Mouse (Mus musculus) MEL (cell line): ENCODE data around the gene Itpripl2. TPM values are rescaled to one million over a fixed set of nuclear protein-coding genes. Genes with fewer than 3 reads are reported as not detected.

Experiments
- DNase-seq: peaks from one replicate; pipeline ENCODE4 v3.0.0; 2011; ENCODE audit warnings: low read depth, low spot score
- H3K27ac ChIP-seq: 2 replicates; pipeline ENCODE4 v1.5.1; 2012; ENCODE audit warnings: low read depth, mild to moderate bottlenecking, control low read depth, low read length, moderate library complexity; ENCODE audit not compliant: control insufficient read depth
- H3K27me3 ChIP-seq, 2 experiments: fragments of 150-350 bp in 1 of 2; sonication (generic) in 1 of 2; 2 replicates each; pipeline ENCODE4 v1.6.1; 2012; ENCODE audit warnings: low read length in 2 of 2, mild to moderate bottlenecking in 2 of 2, improper control_type of control experiment in 1 of 2, moderate library complexity in 1 of 2; ENCODE audit not compliant: insufficient read depth in 2 of 2, control insufficient read depth in 1 of 2
- H3K36me3 ChIP-seq, 2 experiments: 2 replicates each; pipeline ENCODE4 v1.6.1; 2012 to 2014; ENCODE audit warnings: low read length in 2 of 2, improper control_type of control experiment in 1 of 2, inconsistent platforms in 1 of 2, mild to moderate bottlenecking in 1 of 2; ENCODE audit not compliant: insufficient read depth in 2 of 2, control insufficient read depth in 1 of 2
- H3K4me1 ChIP-seq, 2 experiments: fragments of 150-350 bp in 1 of 2; sonication (generic) in 1 of 2; 2 replicates each; pipeline ENCODE4 v1.6.1; 2012; ENCODE audit warnings: low read length in 2 of 2, improper control_type of control experiment in 1 of 2, mild to moderate bottlenecking in 1 of 2; ENCODE audit not compliant: insufficient read depth in 2 of 2, control insufficient read depth in 1 of 2
- H3K4me3 ChIP-seq, 2 experiments: fragments of 150-350 bp in 1 of 2; sonication (generic) in 1 of 2; 2 replicates each; pipeline ENCODE4 v1.5.1; 2012; ENCODE audit warnings: low read depth in 2 of 2, low read length in 2 of 2, mild to moderate bottlenecking in 2 of 2, moderate library complexity in 2 of 2, control low read depth in 1 of 2, improper control_type of control experiment in 1 of 2; ENCODE audit not compliant: control insufficient read depth in 1 of 2, insufficient read depth in 1 of 2
- H3K79me2 ChIP-seq: 2 replicates; pipeline ENCODE4 v1.6.1; 2012; ENCODE audit warnings: mild to moderate bottlenecking, low read length, moderate library complexity; ENCODE audit not compliant: control insufficient read depth, poor library complexity, insufficient read depth
- H3K9ac ChIP-seq: 2 replicates; pipeline ENCODE4 v1.6.1; 2012; ENCODE audit warnings: low read depth, mild to moderate bottlenecking, control low read depth, low read length, moderate library complexity; ENCODE audit not compliant: control insufficient read depth, poor library complexity, severe bottlenecking
- H3K9me3 ChIP-seq: fragments of 150-350 bp; sonication (generic); replicated peaks from 2 replicates; pipeline ENCODE4 v1.6.1; 2012; ENCODE audit warnings: mild to moderate bottlenecking, low read length, improper control_type of control experiment, moderate library complexity; ENCODE audit not compliant: insufficient read depth
- BHLHE40 ChIP-seq: IDR thresholded peaks from 2 replicates; pipeline ENCODE4 v1.6.1; 2012; ENCODE audit warnings: low read depth, mild to moderate bottlenecking, inconsistent platforms, low read length, improper control_type of control experiment, borderline replicate concordance
- CHD1 ChIP-seq: IDR thresholded peaks from 2 replicates; pipeline ENCODE4 v1.6.1; 2012; ENCODE audit warnings: low read depth, mild to moderate bottlenecking, inconsistent platforms, low read length, improper control_type of control experiment
- CHD2 ChIP-seq: IDR thresholded peaks from 2 replicates; pipeline ENCODE4 v1.6.1; 2011; ENCODE audit warnings: low read length, improper control_type of control experiment
- ELF1 ChIP-seq: IDR thresholded peaks from 2 replicates; pipeline ENCODE4 v1.6.1; 2014; ENCODE audit warnings: low read depth, mild to moderate bottlenecking, inconsistent platforms, low read length, improper control_type of control experiment, moderate library complexity
- EP300 ChIP-seq, 2 experiments: IDR thresholded peaks; 2 replicates each; pipeline ENCODE4 v1.6.1; 2011; ENCODE audit warnings: improper control_type of control experiment in 2 of 2, low read length in 2 of 2, low read depth in 1 of 2, mild to moderate bottlenecking in 1 of 2
- GATA1 ChIP-seq: IDR thresholded peaks from 2 replicates; pipeline ENCODE4 v1.6.1; 2011; ENCODE audit warnings: low read depth, low read length, improper control_type of control experiment
- HCFC1 ChIP-seq: IDR thresholded peaks from 2 replicates; pipeline ENCODE4 v1.6.1; 2012; ENCODE audit warnings: low read depth, mild to moderate bottlenecking, inconsistent platforms, low read length, improper control_type of control experiment, moderate library complexity
- JUND ChIP-seq: IDR thresholded peaks from 2 replicates; pipeline ENCODE4 v1.6.1; 2011; ENCODE audit warnings: low read depth, mild to moderate bottlenecking, improper control_type of control experiment, low read length
- MAX ChIP-seq: IDR thresholded peaks from 2 replicates; pipeline ENCODE4 v1.6.1; 2011; ENCODE audit warnings: low read length, improper control_type of control experiment
- NRF1 ChIP-seq: IDR thresholded peaks from 2 replicates; pipeline ENCODE4 v1.6.1; 2014; ENCODE audit warnings: low read depth, mild to moderate bottlenecking, inconsistent platforms, low read length, improper control_type of control experiment, moderate library complexity; ENCODE audit not compliant: poor library complexity, insufficient read depth, severe bottlenecking
- RAD21 ChIP-seq: IDR thresholded peaks from 2 replicates; pipeline ENCODE4 v1.6.1; 2011; ENCODE audit warnings: mild to moderate bottlenecking, low read depth, low read length, improper control_type of control experiment
- SIN3A ChIP-seq: IDR thresholded peaks from 2 replicates; pipeline ENCODE4 v1.6.1; 2012; ENCODE audit warnings: low read length, improper control_type of control experiment, inconsistent platforms
- TAL1 ChIP-seq: IDR thresholded peaks from 2 replicates; pipeline ENCODE4 v1.6.1; 2012; ENCODE audit warnings: mild to moderate bottlenecking, inconsistent platforms, low read length, moderate library complexity, mixed read lengths
- UBTF ChIP-seq: IDR thresholded peaks from 2 replicates; pipeline ENCODE4 v1.6.1; 2012; ENCODE audit warnings: low read depth, mild to moderate bottlenecking, inconsistent platforms, low read length, improper control_type of control experiment, moderate library complexity, borderline replicate concordance; ENCODE audit not compliant: insufficient read depth
- ZC3H11A ChIP-seq: IDR thresholded peaks from 2 replicates; pipeline ENCODE4 v1.6.1; 2012; ENCODE audit warnings: low read depth, mild to moderate bottlenecking, inconsistent platforms, low read length, improper control_type of control experiment
- ZMIZ1 ChIP-seq: IDR thresholded peaks from 2 replicates; pipeline ENCODE4 v1.6.1; 2012; ENCODE audit warnings: low read depth, mild to moderate bottlenecking, inconsistent platforms, low read length, improper control_type of control experiment, moderate library complexity
- polyA plus RNA-seq, 2 experiments: library from polyadenylated mRNA; stranded (reverse) in 1 of 2; unstranded in 1 of 2; fragments of >175 nt in 1 of 2; fragments of >200 nt in 1 of 2; gene quantifications; 2 replicates each; pipeline versions ENCODE4 v1.2.1 to v1.2.4; 2012; ENCODE audit warnings: low replicate concordance in 2 of 2, low read depth in 1 of 2; ENCODE audit not compliant: insufficient read length in 2 of 2, insufficient read depth in 1 of 2, missing spikeins in 1 of 2
- total RNA-seq: library from RNA; depleted of rRNA; stranded (reverse); fragments of 300-350 nt; gene quantifications from 2 replicates; pipeline ENCODE4 v1.2.3, GENCODE M21; 2012

Itpripl2 gene
- total and polyA plus RNA-seq, 3 experiments: 4.3 to 4.8 TPM; not detected in 1

DNA sequence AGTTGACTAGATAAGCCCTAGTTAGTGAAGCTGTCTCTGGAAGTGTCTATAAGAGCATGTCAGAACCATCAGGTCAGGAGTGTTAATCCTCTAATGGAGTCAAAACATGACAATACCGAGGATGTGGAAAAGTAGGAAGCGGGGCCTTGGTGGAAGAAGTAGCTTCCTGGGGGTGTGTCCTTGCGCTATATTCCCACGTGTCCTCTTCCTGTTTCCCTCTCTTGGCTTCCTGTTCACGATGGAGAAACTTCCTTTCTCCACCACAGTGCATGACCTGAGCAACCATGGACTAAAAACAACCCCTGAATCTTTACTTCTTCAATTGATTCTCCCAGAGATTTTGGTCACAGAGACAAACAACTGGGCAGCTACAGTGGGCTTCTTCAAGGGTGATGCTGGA lies 30.3 kb upstream of the Itpripl2 start:
- Histone ChIP-seq H3K27ac (no peak overlapping the region), H3K4me1 (no peaks in the 10 kb centered on the region; a peak in 1 of 4 replicates), H3K27me3 (no peaks in the 10 kb centered on the region), H3K79me2 (no peaks in the 10 kb centered on the region), H3K9ac (no peak overlapping the region), H3K36me3 (no peaks in the 10 kb centered on the region; a peak in 1 of 4 replicates), H3K9me3 (no peaks in the 10 kb centered on the region), H3K4me3 (no peak overlapping the region)
- no peak for TF ChIP-seq TAL1
- TF ChIP-seq ELF1: no peak
- no peak for TF ChIP-seq EP300 (IDR thresholded peaks at IDR 0.05; ENCODE audit: low read depth in 1 of 2, low read length in 2 of 2)
- TF ChIP-seq ZC3H11A: no peak
- TF ChIP-seq NRF1: no peak
- no peak for TF ChIP-seq CHD1
- TF ChIP-seq HCFC1: no peak
- no peak for TF ChIP-seq SIN3A
- no peak for TF ChIP-seq GATA1
- TF ChIP-seq CHD2: no peak
- no peak for TF ChIP-seq ZMIZ1
- no peak for TF ChIP-seq UBTF
- no peak for TF ChIP-seq MAX
- no peak for DNase-seq

DNA sequence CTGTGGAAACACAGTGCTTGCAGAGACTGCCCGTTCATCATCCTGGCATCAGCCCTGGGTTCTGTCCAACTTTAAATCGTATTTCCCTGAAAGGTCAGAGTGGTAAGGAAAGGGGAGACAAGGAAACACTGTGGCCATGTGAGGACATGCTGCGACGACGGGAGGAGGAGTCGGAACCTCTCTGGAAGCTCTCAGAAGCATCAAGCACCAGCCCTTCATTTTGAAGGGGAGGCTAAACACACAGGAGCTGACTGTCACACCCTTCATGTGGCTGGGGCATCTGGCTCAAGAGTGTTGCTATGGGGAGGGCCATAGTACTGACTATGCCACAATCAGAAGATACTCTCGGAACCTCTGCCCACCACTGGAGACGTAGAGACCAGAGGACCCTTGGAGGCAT lies 27.9 kb upstream of the Itpripl2 start:
- no peak overlapping the region for H3K9ac ChIP-seq
- no peak for DNase-seq
- no peak overlapping the region for H3K27ac ChIP-seq
- H3K27me3 ChIP-seq: no peaks in the 10 kb centered on the region
- H3K4me3 ChIP-seq: no peak overlapping the region
- H3K9me3 ChIP-seq: no peaks in the 10 kb centered on the region
- no peaks in the 10 kb centered on the region for H3K79me2 ChIP-seq
- no peak for TF ChIP-seq HCFC1
- no peak for TF ChIP-seq EP300 (IDR thresholded peaks at IDR 0.05; ENCODE audit: low read depth in 1 of 2, low read length in 2 of 2)
- TF ChIP-seq ELF1: no peak
- TF ChIP-seq JUND: no peak
- TF ChIP-seq RAD21: no peak
- no peak for TF ChIP-seq BHLHE40
- H3K36me3 ChIP-seq: no peaks in the 10 kb centered on the region
- no peaks in the 10 kb centered on the region; a peak in 1 of 4 replicates for H3K4me1 ChIP-seq
